Mouse (Mus musculus) olfactory bulb, adult 2 months (tissue): Measurements from ENCODE around the gene Cx3cl1. TPM values are rescaled to one million over a fixed set of nuclear protein-coding genes. Genes with fewer than 3 reads are reported as not detected.
A peak's percentile ranks its signal among the peaks of the same experiment; 100 is the strongest.

Source experiments
- H3K27ac ChIP-seq: fragments of 200-500 bp; 2 replicates; pipeline ENCODE4 v1.5.1; 2012; ENCODE audit warnings: low read depth, low read length; ENCODE audit not compliant: insufficient read depth
- H3K4me1 ChIP-seq: fragments of 200-500 bp; 2 replicates; pipeline ENCODE4 v1.6.1; 2012; ENCODE audit warnings: low read length; ENCODE audit not compliant: control insufficient read depth, insufficient read depth
- H3K4me3 ChIP-seq: fragments of 200-500 bp; 2 replicates; pipeline ENCODE4 v1.5.1; 2012; ENCODE audit warnings: mild to moderate bottlenecking, low read depth, low read length, moderate library complexity; ENCODE audit not compliant: insufficient read depth
- CTCF ChIP-seq: fragments of 200-500 bp; IDR thresholded peaks from 2 replicates; pipeline ENCODE4 v1.5.1; 2012; ENCODE audit warnings: low read depth, mild to moderate bottlenecking, low read length, moderate library complexity; ENCODE audit not compliant: insufficient read depth
- POLR2A ChIP-seq: fragments of 200-500 bp; IDR thresholded peaks from 2 replicates; pipeline ENCODE4 v1.6.1; 2012; ENCODE audit warnings: mild to moderate bottlenecking, low read depth, low read length, moderate library complexity; ENCODE audit not compliant: insufficient read depth
- WGBS: fragments of 180-500 bp; shearing (Covaris S2); methylation state at CpG from one replicate; pipeline ENCODE4 v1.1.7; 2018; 5-methylcytosine and 5-hydroxymethylcytosine counted together
- polyA plus RNA-seq: library from polyadenylated mRNA; stranded (reverse); fragments of >200 nt; gene quantifications from 2 replicates; pipeline ENCODE4 v1.2.4, GENCODE M21; 2012; ENCODE audit warnings: low replicate concordance; ENCODE audit not compliant: missing spikeins, insufficient read depth, insufficient read length

Cx3cl1 gene
- polyA plus RNA-seq, 1 experiment: not detected

- Histone ChIP-seq H3K27ac (no peak overlapping the region), H3K4me3 (no peak overlapping the region), H3K4me1 (peaks cover 5% of the 10 kb centered on the region; the same call in 1 of the 2 replicates)
- no peak for TF ChIP-seq POLR2A
- 88% methylated on average over 6 of the region's 6 CpGs for WGBS
Measured at GRCm38 (mm10) chr8:94819671-94820179, 47.9 kb downstream of the Cx3cl1 start.

GRCm38 (mm10) chr8:94820553-94820952 lies 48.7 kb downstream of the Cx3cl1 start:
- 80% methylated on average over 7 of the region's 7 CpGs for whole genome bisulfite sequencing
- Histone ChIP-seq H3K4me3 (no peak overlapping the region), H3K4me1 (peaks cover 5% of the 10 kb centered on the region; the same call in 1 of the 2 replicates), H3K27ac (no peak overlapping the region)
- no peak for TF ChIP-seq POLR2A

- 76% methylated on average over 2 of the region's 2 CpGs for WGBS
- Histone ChIP-seq H3K4me1 (peaks cover 5% of the 10 kb centered on the region; the same call in 1 of the 2 replicates), H3K27ac (no peak overlapping the region), H3K4me3 (no peak overlapping the region)
- no peak for TF ChIP-seq POLR2A
- TF ChIP-seq CTCF: no peak
Measured at GRCm38 (mm10) chr8:94821381-94821780, 49.6 kb downstream of the Cx3cl1 start.

- WGBS: 73% methylated on average over 23 of the region's 23 CpGs
- H3K4me3 ChIP-seq: no peak overlapping the region
- no peak overlapping the region for H3K27ac ChIP-seq
- no peak for TF ChIP-seq POLR2A
- 0 out of 2 replicates have a peak, but pooled peaks have one; percentile 21 for TF ChIP-seq CTCF
- H3K4me1 ChIP-seq: peaks cover 5% of the 10 kb centered on the region; the same call in 1 of the 2 replicates
Measured at GRCm38 (mm10) chr8:94822637-94823560, 51.1 kb downstream of the Cx3cl1 start.

- H3K4me1 ChIP-seq: peaks cover 5% of the 10 kb centered on the region; the same call in 1 of the 2 replicates
- H3K27ac ChIP-seq: no peak overlapping the region
- no peak for TF ChIP-seq POLR2A
- TF ChIP-seq CTCF: no peak
- WGBS: 82% methylated on average over 6 of the region's 6 CpGs
- H3K4me3 ChIP-seq: no peak overlapping the region
Measured at GRCm38 (mm10) chr8:94825170-94825569, 53.4 kb downstream of the Cx3cl1 start.

- WGBS: 90% methylated on average over 5 of the region's 5 CpGs
- Histone ChIP-seq H3K27ac (no peak overlapping the region), H3K4me1 (peaks cover 5% of the 10 kb centered on the region; the same call in 1 of the 2 replicates), H3K4me3 (no peak overlapping the region)
- TF ChIP-seq POLR2A (no peak), CTCF (no peak)
Measured at GRCm38 (mm10) chr8:94826210-94826609, 54.4 kb downstream of the Cx3cl1 start.

- H3K27ac ChIP-seq: no peak overlapping the region
- no peak overlapping the region for H3K4me3 ChIP-seq
- no peak for TF ChIP-seq CTCF
- TF ChIP-seq POLR2A: no peak
- H3K4me1 ChIP-seq: no peaks in the 10 kb centered on the region
- WGBS: 87% methylated on average over 6 of the region's 6 CpGs
Measured at GRCm38 (mm10) chr8:94828284-94828683, 56.5 kb downstream of the Cx3cl1 start.

Other genes starting within 250 kb of the Cx3cl1 start
- gene Cpne2, start 239.0 kb upstream of the Cx3cl1 start, polyA plus RNA-seq: not detected in 2 replicates
- 135 TPM in 1 of 2 replicates, not detected in the other for gene Rspry1, start 170.1 kb upstream of the Cx3cl1 start, polyA plus RNA-seq
- gene Fam192a, start 170.0 kb upstream of the Cx3cl1 start, polyA plus RNA-seq: 692 TPM in 1 of 2 replicates, not detected in the other
- gene Arl2bp, start 105.4 kb upstream of the Cx3cl1 start, polyA plus RNA-seq: 149 TPM in 1 of 2 replicates, not detected in the other
- not detected in 2 replicates for gene Pllp, start 75.7 kb upstream of the Cx3cl1 start, polyA plus RNA-seq
- not detected in 2 replicates for gene Ccl22, start 26.4 kb upstream of the Cx3cl1 start, polyA plus RNA-seq
- gene Ccl17, start 38.4 kb downstream of the Cx3cl1 start, polyA plus RNA-seq: not detected in 2 replicates
- gene Coq9, start 66.3 kb downstream of the Cx3cl1 start, polyA plus RNA-seq: not detected in 2 replicates
- not detected in 2 replicates for gene Ciapin1, start 66.3 kb downstream of the Cx3cl1 start, polyA plus RNA-seq
- gene Polr2c, start 85.4 kb downstream of the Cx3cl1 start, polyA plus RNA-seq: not detected in 2 replicates
- gene Dok4, start 104.3 kb downstream of the Cx3cl1 start, polyA plus RNA-seq: not detected in 2 replicates
- gene Ccdc102a, start 146.1 kb downstream of the Cx3cl1 start, polyA plus RNA-seq: not detected in 2 replicates
- not detected in 2 replicates for gene Adgrg5, start 151.7 kb downstream of the Cx3cl1 start, polyA plus RNA-seq
- not detected in 2 replicates for gene Adgrg1, start 202.7 kb downstream of the Cx3cl1 start, polyA plus RNA-seq
- gene Adgrg3, start 245.7 kb downstream of the Cx3cl1 start, polyA plus RNA-seq: not detected in 2 replicates